Mouse (Mus musculus) liver, adult 2 months (tissue): ENCODE measurements at regions not wholly inside any gene's neighbourhood (a gene's known extent, or its start where the extent isn't known, plus 50 kb on each side); places are given as distances from the start of the nearest gene placed in this dataset.

Experiments used
- DNase-seq: peaks from one replicate; pipeline ENCODE4 v3.0.0-alpha.2; 2011; ENCODE audit warnings: low read depth, low spot score; ENCODE audit errors: extremely low read depth
- H3K27ac ChIP-seq: fragments of 200-500 bp; replicated peaks from 2 replicates; pipeline ENCODE4 v1.5.1; 2012; ENCODE audit warnings: low read depth, mild to moderate bottlenecking, control low read depth, inconsistent platforms, low read length; ENCODE audit not compliant: insufficient read depth
- H3K27me3 ChIP-seq: fragments of 200-500 bp; 2 replicates; pipeline ENCODE4 v1.6.1; 2012; ENCODE audit warnings: mild to moderate bottlenecking, moderate library complexity, low read length, inconsistent platforms; ENCODE audit not compliant: control insufficient read depth, insufficient read depth
- H3K36me3 ChIP-seq: fragments of 200-500 bp; 2 replicates; pipeline ENCODE4 v1.6.1; 2012; ENCODE audit warnings: low read length, inconsistent platforms; ENCODE audit not compliant: control insufficient read depth, insufficient read depth
- H3K4me1 ChIP-seq: fragments of 200-500 bp; 2 replicates; pipeline ENCODE4 v1.6.1; 2011; ENCODE audit warnings: low read length; ENCODE audit not compliant: control insufficient read depth, insufficient read depth
- H3K4me3 ChIP-seq: fragments of 200-500 bp; 2 replicates; pipeline ENCODE4 v1.5.1; 2011; ENCODE audit warnings: low read depth, mild to moderate bottlenecking, control low read depth, low read length, moderate library complexity; ENCODE audit not compliant: insufficient read depth
- H3K79me2 ChIP-seq: fragments of 200-500 bp; 2 replicates; pipeline ENCODE4 v1.6.1; 2012; ENCODE audit warnings: inconsistent platforms, mild to moderate bottlenecking, low read length, moderate library complexity; ENCODE audit not compliant: control insufficient read depth, insufficient read depth
- H3K9ac ChIP-seq: fragments of 200-500 bp; 2 replicates; pipeline ENCODE4 v1.6.1; 2012; ENCODE audit warnings: low read depth, mild to moderate bottlenecking, control low read depth, inconsistent platforms, low read length
- CTCF ChIP-seq: fragments of 200-500 bp; IDR thresholded peaks from 2 replicates; pipeline ENCODE4 v1.5.1; 2011; ENCODE audit warnings: low read depth, low read length, control low read depth
- POLR2A ChIP-seq: fragments of 200-500 bp; IDR thresholded peaks from 2 replicates; pipeline ENCODE4 v1.6.1; 2011; ENCODE audit warnings: low read length, control low read depth; ENCODE audit not compliant: insufficient read depth; ENCODE audit errors: extremely low read depth
- WGBS: fragments of 180-500 bp; shearing (Covaris S2); methylation state at CpG from one replicate; pipeline ENCODE4 v1.1.7; 2018; 5-methylcytosine and 5-hydroxymethylcytosine counted together

- 79% methylated on average over 1 of the region's 1 CpGs for WGBS
- Histone ChIP-seq H3K4me1 (no peaks in the 10 kb centered on the region), H3K27ac (no peak overlapping the region), H3K36me3 (no peaks in the 10 kb centered on the region), H3K4me3 (no peak overlapping the region), H3K9ac (no peak overlapping the region), H3K27me3 (no peaks in the 10 kb centered on the region), H3K79me2 (no peaks in the 10 kb centered on the region)
- DNase-seq = no peak
- TF ChIP-seq POLR2A = no peak
- TF ChIP-seq CTCF = no peak
Observed at GRCm38 (mm10) chr7:111263302-111263701, 180.5 kb upstream of the Eif4g2 start.

GRCm38 (mm10) chr7:111259630-111260574, 177.1 kb upstream of the Eif4g2 start:
- TF ChIP-seq POLR2A = no peak
- no peak for TF ChIP-seq CTCF

GRCm38 (mm10) chr7:111257842-111258241, 175.0 kb upstream of the Eif4g2 start:
- Histone ChIP-seq H3K4me3 (no peak overlapping the region), H3K27me3 (no peaks in the 10 kb centered on the region), H3K36me3 (no peaks in the 10 kb centered on the region), H3K79me2 (no peaks in the 10 kb centered on the region), H3K4me1 (no peaks in the 10 kb centered on the region), H3K9ac (no peak overlapping the region), H3K27ac (no peak overlapping the region)
- no peak for TF ChIP-seq POLR2A
- TF ChIP-seq CTCF = no peak
- DNase-seq = no peak
- whole genome bisulfite sequencing = 93% methylated on average over 2 of the region's 2 CpGs

More at GRCm38 (mm10) chr7:111259630-111260574, 177.1 kb upstream of the Eif4g2 start:
- Histone ChIP-seq H3K4me1 (no peaks in the 10 kb centered on the region), H3K27me3 (no peaks in the 10 kb centered on the region), H3K79me2 (no peaks in the 10 kb centered on the region), H3K4me3 (no peak overlapping the region), H3K36me3 (no peaks in the 10 kb centered on the region), H3K9ac (no peak overlapping the region), H3K27ac (no peak overlapping the region)
- DNase-seq = no peak
- 79% methylated on average over 11 of the region's 11 CpGs for WGBS

GRCm38 (mm10) chr7:111256199-111256598, 173.4 kb upstream of the Eif4g2 start:
- H3K4me1 ChIP-seq = no peaks in the 10 kb centered on the region
- TF ChIP-seq POLR2A = no peak
- TF ChIP-seq CTCF = no peak
- H3K9ac ChIP-seq = no peak overlapping the region
- no peak for DNase-seq
- 84% methylated on average over 2 of the region's 2 CpGs for WGBS
- no peaks in the 10 kb centered on the region for H3K79me2 ChIP-seq
- no peaks in the 10 kb centered on the region for H3K27me3 ChIP-seq
- H3K36me3 ChIP-seq = no peaks in the 10 kb centered on the region
- no peak overlapping the region for H3K4me3 ChIP-seq
- H3K27ac ChIP-seq = no peak overlapping the region

- peak; percentile 99 for TF ChIP-seq CTCF
- TF ChIP-seq POLR2A = no peak
- Histone ChIP-seq H3K27ac (no peak overlapping the region), H3K27me3 (no peaks in the 10 kb centered on the region), H3K79me2 (no peaks in the 10 kb centered on the region), H3K4me1 (no peaks in the 10 kb centered on the region), H3K36me3 (no peaks in the 10 kb centered on the region), H3K4me3 (no peak overlapping the region), H3K9ac (no peak overlapping the region)
- 29% methylated on average over 5 of the region's 5 CpGs for WGBS
- peak; percentile 63 for DNase-seq
Observed at GRCm38 (mm10) chr7:111249606-111250005, 166.8 kb upstream of the Eif4g2 start.

GRCm38 (mm10) chr7:111245488-111245887, 162.7 kb upstream of the Eif4g2 start:
- no peaks in the 10 kb centered on the region for H3K4me1 ChIP-seq
- H3K79me2 ChIP-seq = no peaks in the 10 kb centered on the region
- no peaks in the 10 kb centered on the region for H3K36me3 ChIP-seq
- H3K9ac ChIP-seq = no peak overlapping the region
- no peak for DNase-seq
- TF ChIP-seq CTCF = no peak
- TF ChIP-seq POLR2A = no peak
- 91% methylated on average over 8 of the region's 8 CpGs for WGBS
- H3K27me3 ChIP-seq = no peaks in the 10 kb centered on the region
- no peak overlapping the region for H3K27ac ChIP-seq
- H3K4me3 ChIP-seq = no peak overlapping the region
